Mouse (Mus musculus): ENCODE results near the gene Fam184a. TPM values are rescaled to one million over a fixed set of nuclear protein-coding genes. Genes with fewer than 3 reads are reported as not detected.

The Fam184a gene
- 3.7 and 3.9 TPM in 2 replicates for polyA plus RNA-seq (2012; rRNA removed)

DNA sequence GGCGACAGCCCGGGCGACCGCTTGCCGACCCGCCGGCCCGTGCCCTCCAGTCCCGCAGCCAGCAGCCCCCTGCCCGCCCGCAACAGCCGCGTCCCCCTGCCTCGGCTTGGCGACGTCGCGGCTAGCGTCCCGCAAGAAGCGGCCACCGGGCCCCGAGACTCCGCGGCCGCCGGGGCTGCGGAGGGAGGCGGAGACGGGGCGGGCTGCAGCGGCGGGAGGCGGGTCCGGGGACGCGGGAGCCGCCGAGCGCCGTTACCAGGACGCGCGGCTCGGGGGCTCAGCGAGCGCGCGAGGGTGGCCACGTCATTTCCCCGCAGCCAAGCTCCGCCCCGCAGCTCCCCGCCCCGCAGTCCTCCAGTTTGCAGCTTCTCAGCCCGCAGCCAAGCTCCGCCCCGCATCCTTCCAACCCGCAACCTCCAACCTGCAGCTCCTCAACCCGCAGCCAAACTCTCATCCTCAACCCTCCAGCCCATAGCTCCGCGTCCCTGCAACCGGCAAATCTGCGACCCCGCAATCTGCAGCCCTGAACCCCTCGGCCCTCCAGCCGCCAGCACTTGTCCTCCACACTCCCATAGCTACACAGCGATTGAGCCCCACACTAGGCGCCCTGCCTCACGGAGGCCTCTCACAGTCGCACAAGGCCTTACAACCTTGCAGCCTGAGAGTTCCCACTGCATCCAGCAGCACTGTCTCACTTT lies at the start of gene Fam184a:
Fam184a (minus strand) TSS at position 169 of the 698 bp plus-strand sequence.
- Histone ChIP-seq H3K27me3 (replicated peaks; ENCODE audit: control insufficient read depth, insufficient read depth, low read length) (no peaks in the 10 kb centered on the region), H3K4me1 (ENCODE audit: control insufficient read depth, insufficient read depth, low read length) (peaks cover 6% of the 10 kb centered on the region; the same call in 1 of the 2 replicates), H3K4me3 (ENCODE audit: insufficient read depth, low read depth, low read length) (peak within 1 kb of the TSS; percentile 59), H3K27ac (ENCODE audit: insufficient read depth, low read depth, low read length) (no peak within 1 kb of the TSS), H3K36me3 (ENCODE audit: control insufficient read depth, insufficient read depth, low read length) (no peaks in the 10 kb centered on the region)
- no peak for TF ChIP-seq POLR2A (IDR thresholded peaks at IDR 0.05; ENCODE audit: low read depth, low read length)
- no peak for TF ChIP-seq CTCF (conservative IDR thresholded peaks at IDR 0.05; ENCODE audit: insufficient read depth, insufficient read length, low read depth, low read length)
- WGBS: 3% methylated on average over 65 of the region's 71 CpGs
- DNase-seq: peak; percentile 79

DNA sequence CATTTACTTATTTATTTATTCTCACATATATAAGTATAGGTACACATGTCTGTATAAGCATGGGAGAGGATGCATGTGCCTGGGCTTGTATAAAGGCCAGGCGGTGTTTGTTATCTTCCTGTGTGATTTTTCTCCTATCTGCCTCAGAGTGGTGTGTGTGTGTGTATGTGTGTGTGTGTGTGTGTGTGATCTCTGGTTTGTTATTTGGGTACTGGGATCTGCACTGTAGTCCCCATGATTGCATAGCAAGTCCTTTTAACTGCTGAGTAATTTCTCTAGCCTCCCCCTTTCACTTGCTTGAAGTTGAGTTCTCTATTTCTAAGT lies 45.3 kb upstream of the Fam184a start:
- H3K36me3 ChIP-seq (ENCODE audit: control insufficient read depth, insufficient read depth, low read length): no peaks in the 10 kb centered on the region
- no peak for TF ChIP-seq CTCF (conservative IDR thresholded peaks at IDR 0.05; ENCODE audit: insufficient read depth, insufficient read length, low read depth, low read length)
- TF ChIP-seq POLR2A (IDR thresholded peaks at IDR 0.05; ENCODE audit: low read depth, low read length): no peak
- no peaks in the 10 kb centered on the region for H3K27me3 ChIP-seq (replicated peaks; ENCODE audit: control insufficient read depth, insufficient read depth, low read length)
- no peak overlapping the region for H3K4me3 ChIP-seq (ENCODE audit: insufficient read depth, low read depth, low read length)
- H3K4me1 ChIP-seq (ENCODE audit: control insufficient read depth, insufficient read depth, low read length): no peaks in the 10 kb centered on the region
- WGBS: 100% methylated on average over 1 of the region's 1 CpGs
- H3K27ac ChIP-seq (ENCODE audit: insufficient read depth, low read depth, low read length): no peak overlapping the region
- no peak for DNase-seq

- WGBS: 5% methylated on average over 2 of the region's 2 CpGs
Measured at GRCm38 (mm10) chr10:53795567-53796257, 44.8 kb upstream of the Fam184a start.

GRCm38 (mm10) chr10:53791281-53791680 lies 40.4 kb upstream of the Fam184a start:
- no peak for TF ChIP-seq CTCF (conservative IDR thresholded peaks at IDR 0.05; ENCODE audit: insufficient read depth, insufficient read length, low read depth, low read length)
- TF ChIP-seq POLR2A (IDR thresholded peaks at IDR 0.05; ENCODE audit: low read depth, low read length): no peak
- no peak overlapping the region for H3K27ac ChIP-seq (ENCODE audit: insufficient read depth, low read depth, low read length)
- WGBS: 49% methylated on average over 2 of the region's 2 CpGs
- H3K27me3 ChIP-seq (replicated peaks; ENCODE audit: control insufficient read depth, insufficient read depth, low read length): no peaks in the 10 kb centered on the region
- peak; percentile 81 for DNase-seq
- no peaks in the 10 kb centered on the region for H3K36me3 ChIP-seq (ENCODE audit: control insufficient read depth, insufficient read depth, low read length)
- H3K4me1 ChIP-seq (ENCODE audit: control insufficient read depth, insufficient read depth, low read length): no peaks in the 10 kb centered on the region
- H3K4me3 ChIP-seq (ENCODE audit: insufficient read depth, low read depth, low read length): no peak overlapping the region

More at GRCm38 (mm10) chr10:53795567-53796257, 44.8 kb upstream of the Fam184a start:
- H3K27ac ChIP-seq (ENCODE audit: insufficient read depth, low read depth, low read length): no peak overlapping the region
- H3K4me1 ChIP-seq (ENCODE audit: control insufficient read depth, insufficient read depth, low read length): no peaks in the 10 kb centered on the region
- DNase-seq: peak; percentile 54
- no peak for TF ChIP-seq POLR2A (IDR thresholded peaks at IDR 0.05; ENCODE audit: low read depth, low read length)
- no peak for TF ChIP-seq CTCF (conservative IDR thresholded peaks at IDR 0.05; ENCODE audit: insufficient read depth, insufficient read length, low read depth, low read length)
- H3K36me3 ChIP-seq (ENCODE audit: control insufficient read depth, insufficient read depth, low read length): no peaks in the 10 kb centered on the region
- H3K27me3 ChIP-seq (replicated peaks; ENCODE audit: control insufficient read depth, insufficient read depth, low read length): no peaks in the 10 kb centered on the region
- no peak overlapping the region for H3K4me3 ChIP-seq (ENCODE audit: insufficient read depth, low read depth, low read length)

DNA sequence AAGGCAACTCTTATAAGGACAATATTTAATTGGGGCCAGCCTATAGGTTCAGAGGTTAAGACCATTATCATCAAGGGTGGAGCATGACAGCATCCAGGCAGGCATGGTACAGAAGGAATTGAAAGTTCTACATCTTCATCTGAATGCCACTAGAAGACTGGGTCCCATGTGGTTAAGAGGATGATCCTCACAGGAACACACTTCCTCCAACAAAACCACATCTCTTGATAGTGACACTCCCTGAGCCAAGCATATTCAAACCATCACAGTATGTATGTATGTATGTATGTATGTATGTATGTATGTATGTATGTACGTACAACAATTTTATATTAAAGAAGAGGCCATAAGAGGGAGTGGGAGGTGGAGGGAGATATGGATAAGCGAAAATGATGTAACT lies 25.7 kb upstream of the Fam184a start:
- Histone ChIP-seq H3K27me3 (replicated peaks; ENCODE audit: control insufficient read depth, insufficient read depth, low read length) (no peaks in the 10 kb centered on the region), H3K4me3 (ENCODE audit: insufficient read depth, low read depth, low read length) (no peak overlapping the region), H3K27ac (ENCODE audit: insufficient read depth, low read depth, low read length) (no peak overlapping the region), H3K4me1 (ENCODE audit: control insufficient read depth, insufficient read depth, low read length) (no peaks in the 10 kb centered on the region; the same call in 1 of the 2 replicates), H3K36me3 (ENCODE audit: control insufficient read depth, insufficient read depth, low read length) (no peaks in the 10 kb centered on the region)
- TF ChIP-seq CTCF (conservative IDR thresholded peaks at IDR 0.05; ENCODE audit: insufficient read depth, insufficient read length, low read depth, low read length) (no peak), POLR2A (IDR thresholded peaks at IDR 0.05; ENCODE audit: low read depth, low read length) (no peak)
- DNase-seq: no peak
- WGBS: 90% methylated on average over 2 of the region's 2 CpGs

DNA sequence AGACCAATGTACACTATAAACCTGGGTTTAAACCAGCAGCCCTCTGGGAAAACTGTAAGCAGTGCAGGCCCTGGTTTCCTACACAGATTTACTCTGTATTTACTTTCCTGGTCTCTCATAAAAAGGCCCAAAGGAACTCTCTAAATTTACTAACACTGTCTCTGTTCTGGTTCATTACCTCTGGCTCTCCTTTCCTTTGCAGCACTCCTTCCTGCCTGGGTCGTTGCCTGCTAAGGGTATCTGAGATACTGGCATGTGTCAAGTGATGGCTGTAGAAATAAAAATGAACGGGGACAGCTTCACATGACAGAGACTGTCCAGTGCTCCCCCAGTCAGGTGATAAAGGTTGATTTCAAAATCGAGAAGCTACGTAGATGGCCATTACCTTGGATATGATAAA lies 21.8 kb upstream of the Fam184a start:
- H3K27me3 ChIP-seq (replicated peaks; ENCODE audit: control insufficient read depth, insufficient read depth, low read length): no peaks in the 10 kb centered on the region
- TF ChIP-seq CTCF (conservative IDR thresholded peaks at IDR 0.05; ENCODE audit: insufficient read depth, insufficient read length, low read depth, low read length) (no peak), POLR2A (IDR thresholded peaks at IDR 0.05; ENCODE audit: low read depth, low read length) (no peak)
- DNase-seq: peak; percentile 26
- no peak overlapping the region for H3K27ac ChIP-seq (ENCODE audit: insufficient read depth, low read depth, low read length)
- no peaks in the 10 kb centered on the region for H3K36me3 ChIP-seq (ENCODE audit: control insufficient read depth, insufficient read depth, low read length)
- 44% methylated on average over 4 of the region's 4 CpGs for WGBS
- no peak overlapping the region for H3K4me3 ChIP-seq (ENCODE audit: insufficient read depth, low read depth, low read length)
- H3K4me1 ChIP-seq (ENCODE audit: control insufficient read depth, insufficient read depth, low read length): no peaks in the 10 kb centered on the region; the same call in 1 of the 2 replicates

GRCm38 (mm10) chr10:53771480-53771879 lies 20.6 kb upstream of the Fam184a start:
- Histone ChIP-seq H3K4me3 (ENCODE audit: insufficient read depth, low read depth, low read length) (no peak overlapping the region), H3K27ac (ENCODE audit: insufficient read depth, low read depth, low read length) (no peak overlapping the region), H3K27me3 (replicated peaks; ENCODE audit: control insufficient read depth, insufficient read depth, low read length) (no peaks in the 10 kb centered on the region), H3K4me1 (ENCODE audit: control insufficient read depth, insufficient read depth, low read length) (no peaks in the 10 kb centered on the region; the same call in 1 of the 2 replicates), H3K36me3 (ENCODE audit: control insufficient read depth, insufficient read depth, low read length) (no peaks in the 10 kb centered on the region)
- TF ChIP-seq CTCF (conservative IDR thresholded peaks at IDR 0.05; ENCODE audit: insufficient read depth, insufficient read length, low read depth, low read length) (no peak), POLR2A (IDR thresholded peaks at IDR 0.05; ENCODE audit: low read depth, low read length) (no peak)
- 72% methylated on average over 2 of the region's 2 CpGs for whole genome bisulfite sequencing
- DNase-seq: no peak

All from kidney, adult 2 months (tissue).